Mouse (Mus musculus) megakaryocyte, adult 5-6 weeks (primary cell): ENCODE data around the gene Ccdc146. TPM values are rescaled to one million over a fixed set of nuclear protein-coding genes. Genes with fewer than 3 reads are reported as not detected.

Source experiments
- total RNA-seq, 2 experiments: library from RNA; stranded (forward) in 1 of 2; stranded (reverse) in 1 of 2; fragments of 153-499, 151-499 nt in 1 of 2; fragments of 221-1000, 200-1000 nt in 1 of 2; gene quantifications; 2 replicates each; pipeline versions ENCODE4 v1.2.3 to v1.2.4; 2015 to 2017

Ccdc146 gene
- total RNA-seq, 2 experiments from 2014 or later = 0.59 TPM; not detected in 1

Other genes starting within 250 kb of the Ccdc146 start
- 38.0 and 40.0 TPM in 2 replicates for gene Gsap, start 238.4 kb downstream of the Ccdc146 start, total RNA-seq (2015)
- 41.5 and 45.3 TPM in 2 replicates for gene Gsap, start 238.4 kb downstream of the Ccdc146 start, total RNA-seq (2017)
- 40.7 and 48.1 TPM in 2 replicates for gene Fgl2, start 52.0 kb downstream of the Ccdc146 start, total RNA-seq (2015)
- 47.9 and 49.3 TPM in 2 replicates for gene Fgl2, start 52.0 kb downstream of the Ccdc146 start, total RNA-seq (2017)
- 1.1 and 1.5 TPM in 2 replicates for gene Fam185a, start 281 bp upstream of the Ccdc146 start, total RNA-seq (2015)
- gene Fam185a, start 281 bp upstream of the Ccdc146 start, total RNA-seq (2017) = 2.4 and 6.1 TPM in 2 replicates
- not detected in 2 replicates for gene Lrrc17, start 118.9 kb upstream of the Ccdc146 start, total RNA-seq (2015)
- not detected in 2 replicates for gene Lrrc17, start 118.9 kb upstream of the Ccdc146 start, total RNA-seq (2017)
- gene Fbxl13, start 221.0 kb upstream of the Ccdc146 start, total RNA-seq (2015) = 0.23 TPM in 1 of 2 replicates, not detected in the other
- not detected in 2 replicates for gene Fbxl13, start 221.0 kb upstream of the Ccdc146 start, total RNA-seq (2017)
- 27.5 and 33.1 TPM in 2 replicates for gene Armc10, start 221.1 kb upstream of the Ccdc146 start, total RNA-seq (2015)
- gene Armc10, start 221.1 kb upstream of the Ccdc146 start, total RNA-seq (2017) = 27.0 and 30.3 TPM in 2 replicates